Mouse (Mus musculus): Measurements from ENCODE around the gene Hist3h2ba. TPM values are rescaled to one million over a fixed set of nuclear protein-coding genes. Genes with fewer than 3 reads are reported as not detected.

The Hist3h2ba gene
- polyA plus RNA-seq, 1 experiment = 5.3 TPM

- Histone ChIP-seq H3K4me1 (peaks cover 87% of the 10 kb centered on the region), H3K36me3 (replicated peaks; ENCODE audit: low read length) (peaks cover 84% of the 10 kb centered on the region), H3K4me3 (replicated peaks) (no peak overlapping the region), H3K9me3 (no peaks in the 10 kb centered on the region), H3K27me3 (replicated peaks) (peaks cover 3% of the 10 kb centered on the region)
- TF ChIP-seq GATA1 (IDR thresholded peaks at IDR 0.05; ENCODE audit: borderline replicate concordance, low read length) = no peak
- no peak for TF ChIP-seq FLI1 (IDR thresholded peaks at IDR 0.05; ENCODE audit: low read length)
These were observed 44.5 kb downstream of the Hist3h2ba start for GRCm38 (mm10) chr11:58993091-58993670.

GRCm38 (mm10) chr11:58994337-58994826, 45.7 kb downstream of the Hist3h2ba start:
- Histone ChIP-seq H3K27me3 (replicated peaks) (peaks cover 3% of the 10 kb centered on the region), H3K36me3 (replicated peaks; ENCODE audit: low read length) (peaks cover 72% of the 10 kb centered on the region), H3K4me1 (peaks cover 87% of the 10 kb centered on the region), H3K4me3 (replicated peaks) (peak overlapping the region; percentile 23), H3K9me3 (no peaks in the 10 kb centered on the region)
- no peak for TF ChIP-seq GATA1 (IDR thresholded peaks at IDR 0.05; ENCODE audit: borderline replicate concordance, low read length)
- no peak for TF ChIP-seq FLI1 (IDR thresholded peaks at IDR 0.05; ENCODE audit: low read length)

DNA sequence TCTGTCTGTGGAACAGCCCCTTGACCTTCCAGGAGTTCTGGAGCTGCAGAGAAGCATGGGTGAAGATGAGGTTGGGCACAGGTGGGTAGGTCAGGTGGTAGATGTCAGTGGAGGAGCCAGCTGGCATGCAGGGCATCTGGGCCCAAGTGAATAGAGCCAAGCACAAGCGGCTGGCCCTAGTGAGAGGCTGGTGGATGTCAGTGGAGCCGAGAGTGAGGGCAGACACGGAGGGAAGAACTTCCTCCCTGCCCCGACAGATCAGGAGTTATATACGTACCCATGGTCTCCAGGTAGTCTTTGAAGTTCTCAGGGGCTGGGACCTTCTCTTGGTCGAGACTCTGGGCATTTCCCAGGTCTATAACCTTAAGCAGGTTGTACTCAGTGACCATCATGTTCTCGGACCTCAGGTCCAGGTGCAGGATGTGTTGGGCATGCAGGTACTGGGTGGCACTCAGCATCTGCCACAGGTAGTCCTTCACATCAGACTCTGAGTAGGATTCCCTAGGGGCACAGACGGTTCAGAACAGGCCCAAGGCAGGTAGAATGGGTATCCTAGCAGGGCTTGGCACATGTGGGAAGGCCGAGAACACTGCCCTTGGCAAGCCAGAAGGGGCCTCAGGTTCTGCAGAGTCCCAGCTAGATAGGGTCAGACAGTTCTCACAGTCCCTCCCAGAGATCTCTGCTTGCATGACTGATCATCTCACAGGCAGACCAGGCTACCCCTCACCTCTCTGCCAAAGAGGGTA, 46.5 kb downstream of the Hist3h2ba start:
- peaks cover 87% of the 10 kb centered on the region for H3K4me1 ChIP-seq
- peaks cover 63% of the 10 kb centered on the region for H3K36me3 ChIP-seq (replicated peaks; ENCODE audit: low read length)
- peaks cover 8% of the 10 kb centered on the region for H3K27me3 ChIP-seq (replicated peaks)
- TF ChIP-seq GATA1 (IDR thresholded peaks at IDR 0.05; ENCODE audit: borderline replicate concordance, low read length) = no peak
- no peak for TF ChIP-seq FLI1 (IDR thresholded peaks at IDR 0.05; ENCODE audit: low read length)
- peak overlapping the region; percentile 86 for H3K4me3 ChIP-seq (replicated peaks)
- no peaks in the 10 kb centered on the region for H3K9me3 ChIP-seq

DNA sequence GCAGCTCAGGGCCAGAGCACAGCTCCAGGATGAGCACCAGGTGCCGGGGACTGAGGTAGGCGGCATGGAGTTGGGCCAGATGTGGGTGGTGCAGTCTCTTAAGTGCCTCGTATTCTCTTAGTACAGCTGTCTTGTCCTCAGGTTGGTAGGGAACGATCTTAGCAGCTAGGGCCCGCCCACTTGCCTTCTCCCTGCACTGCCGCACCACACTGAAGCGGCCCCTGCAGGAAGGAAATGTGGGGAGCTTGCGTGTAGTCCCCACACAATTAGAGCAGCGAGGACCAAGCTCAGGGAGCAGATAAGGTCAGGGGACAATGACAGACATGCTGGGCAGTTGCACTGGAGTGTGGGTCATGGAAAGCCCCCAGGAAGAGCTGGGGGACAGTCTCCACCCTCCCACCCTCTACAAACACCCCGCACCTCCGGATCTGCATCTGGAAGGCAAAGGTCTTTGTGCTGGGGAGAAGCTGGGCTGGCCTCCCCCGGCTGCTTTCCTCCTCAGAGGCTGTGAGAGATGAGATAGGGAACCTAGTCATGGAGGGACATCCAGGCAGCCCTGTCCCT, 47.2 kb downstream of the Hist3h2ba start:
- Histone ChIP-seq H3K9me3 (no peaks in the 10 kb centered on the region), H3K36me3 (replicated peaks; ENCODE audit: low read length) (peaks cover 56% of the 10 kb centered on the region), H3K4me3 (replicated peaks) (peak overlapping the region; percentile 86), H3K27me3 (replicated peaks) (peaks cover 15% of the 10 kb centered on the region), H3K4me1 (peaks cover 84% of the 10 kb centered on the region)
- TF ChIP-seq FLI1 (IDR thresholded peaks at IDR 0.05; ENCODE audit: low read length) (no peak), GATA1 (IDR thresholded peaks at IDR 0.05; ENCODE audit: borderline replicate concordance, low read length) (peak; percentile 17; the same call in 1 of the 3 replicates)

- Histone ChIP-seq H3K27me3 (replicated peaks) (peaks cover 28% of the 10 kb centered on the region), H3K4me1 (peaks cover 81% of the 10 kb centered on the region), H3K36me3 (replicated peaks; ENCODE audit: low read length) (peaks cover 44% of the 10 kb centered on the region), H3K9me3 (no peaks in the 10 kb centered on the region), H3K4me3 (replicated peaks) (no peak overlapping the region)
- TF ChIP-seq GATA1 (IDR thresholded peaks at IDR 0.05; ENCODE audit: borderline replicate concordance, low read length) (no peak), FLI1 (IDR thresholded peaks at IDR 0.05; ENCODE audit: low read length) (no peak)
These were observed 48.8 kb downstream of the Hist3h2ba start for GRCm38 (mm10) chr11:58997541-58997940.

Other genes starting within 250 kb of the Hist3h2ba start
- not detected in 2 replicates for gene Olfr319, start 249.8 kb upstream of the Hist3h2ba start, polyA plus RNA-seq (2012; ENCODE audit: insufficient read depth, low replicate concordance)
- gene Olfr318, start 224.9 kb upstream of the Hist3h2ba start, polyA plus RNA-seq (2012; ENCODE audit: insufficient read depth, low replicate concordance) = not detected in 2 replicates
- not detected in 2 replicates for gene Olfr317, start 209.7 kb upstream of the Hist3h2ba start, polyA plus RNA-seq (2012; ENCODE audit: insufficient read depth, low replicate concordance)
- not detected in 2 replicates for gene Olfr316, start 196.2 kb upstream of the Hist3h2ba start, polyA plus RNA-seq (2012; ENCODE audit: insufficient read depth, low replicate concordance)
- not detected in 2 replicates for gene Olfr315, start 175.7 kb upstream of the Hist3h2ba start, polyA plus RNA-seq (2012; ENCODE audit: insufficient read depth, low replicate concordance)
- 3.7 TPM in 1 of 2 replicates, not detected in the other for gene Olfr314, start 166.0 kb upstream of the Hist3h2ba start, polyA plus RNA-seq (2012; ENCODE audit: insufficient read depth, low replicate concordance)
- not detected in 2 replicates for gene Fam183b, start 147.0 kb upstream of the Hist3h2ba start, polyA plus RNA-seq (2012; ENCODE audit: insufficient read depth, low replicate concordance)
- gene Olfr313, start 133.9 kb upstream of the Hist3h2ba start, polyA plus RNA-seq (2012; ENCODE audit: insufficient read depth, low replicate concordance) = not detected in 2 replicates
- not detected in 2 replicates for gene Olfr312, start 119.7 kb upstream of the Hist3h2ba start, polyA plus RNA-seq (2012; ENCODE audit: insufficient read depth, low replicate concordance)
- not detected in 2 replicates for gene Olfr311, start 109.7 kb upstream of the Hist3h2ba start, polyA plus RNA-seq (2012; ENCODE audit: insufficient read depth, low replicate concordance)
- gene Gm12258, start 101.8 kb upstream of the Hist3h2ba start, polyA plus RNA-seq (2012; ENCODE audit: insufficient read depth, low replicate concordance) = not detected in 2 replicates
- 0.32 TPM in 1 of 2 replicates, not detected in the other for gene 2810021J22Rik, start 81.7 kb upstream of the Hist3h2ba start, polyA plus RNA-seq (2012; ENCODE audit: insufficient read depth, low replicate concordance)
- 0.11 TPM in 1 of 2 replicates, not detected in the other for gene Zfp39, start 44.7 kb upstream of the Hist3h2ba start, polyA plus RNA-seq (2012; ENCODE audit: insufficient read depth, low replicate concordance)
- gene Btnl10, start 31.0 kb upstream of the Hist3h2ba start, polyA plus RNA-seq (2012; ENCODE audit: insufficient read depth, low replicate concordance) = not detected in 2 replicates
- 271 and 450 TPM in 2 replicates for gene Rnf187, start 10.0 kb upstream of the Hist3h2ba start, polyA plus RNA-seq (2012; ENCODE audit: insufficient read depth, low replicate concordance)
- gene Hist3h2a, start 5.8 kb downstream of the Hist3h2ba start, polyA plus RNA-seq (2012; ENCODE audit: insufficient read depth, low replicate concordance) = 16.9 TPM in 1 of 2 replicates, not detected in the other
- 11.3 and 13.8 TPM in 2 replicates for gene Trim17, start 5.8 kb downstream of the Hist3h2ba start, polyA plus RNA-seq (2012; ENCODE audit: insufficient read depth, low replicate concordance)
- 12.8 and 20.1 TPM in 2 replicates for gene Trim11, start 29.2 kb downstream of the Hist3h2ba start, polyA plus RNA-seq (2012; ENCODE audit: insufficient read depth, low replicate concordance)
- 9.6 and 10.4 TPM in 2 replicates for gene Obscn, start 187.5 kb downstream of the Hist3h2ba start, polyA plus RNA-seq (2012; ENCODE audit: insufficient read depth, low replicate concordance)
- 2.5 TPM in 1 of 2 replicates, not detected in the other for gene Iba57, start 214.8 kb downstream of the Hist3h2ba start, polyA plus RNA-seq (2012; ENCODE audit: insufficient read depth, low replicate concordance)
- 0.03 TPM in 1 of 2 replicates, not detected in the other for gene Gjc2, start 234.3 kb downstream of the Hist3h2ba start, polyA plus RNA-seq (2012; ENCODE audit: insufficient read depth, low replicate concordance)
- 19.3 TPM in 1 of 2 replicates, not detected in the other for gene Guk1, start 243.3 kb downstream of the Hist3h2ba start, polyA plus RNA-seq (2012; ENCODE audit: insufficient read depth, low replicate concordance)

Measured in megakaryocyte, embryonic 14.5 days (primary cell).